Mouse (Mus musculus): ENCODE data around the gene Abca2.

The Abca2 gene

GRCm38 (mm10) chr2:25426721-25427191 is 1.7 kb upstream of the Abca2 start:
- DNase-seq: peak; percentile 73

- no peak for DNase-seq
Measured at GRCm38 (mm10) chr2:25427256-25427655, 1.2 kb upstream of the Abca2 start.

GRCm38 (mm10) chr2:25429435-25430180 is 1.1 kb downstream of the Abca2 start:
- peak; percentile 38 for DNase-seq

- peak; percentile 36 for DNase-seq
Measured at GRCm38 (mm10) chr2:25430395-25431233, 2.1 kb downstream of the Abca2 start.

GRCm38 (mm10) chr2:25431308-25431855 is 2.9 kb downstream of the Abca2 start:
- no peak for DNase-seq

- DNase-seq: no peak
Measured at GRCm38 (mm10) chr2:25432326-25433098, 4.0 kb downstream of the Abca2 start.

- DNase-seq: no peak
Measured at GRCm38 (mm10) chr2:25433101-25433500, 4.6 kb downstream of the Abca2 start.

- DNase-seq: no peak
Measured at GRCm38 (mm10) chr2:25434292-25434691, 5.8 kb downstream of the Abca2 start.

GRCm38 (mm10) chr2:25436286-25436820 is 7.8 kb downstream of the Abca2 start:
- DNase-seq: no peak

GRCm38 (mm10) chr2:25441067-25441466 is 12.6 kb downstream of the Abca2 start:
- DNase-seq: no peak

- DNase-seq: no peak
Measured at GRCm38 (mm10) chr2:25442682-25443081, 14.2 kb downstream of the Abca2 start.

- peak; percentile 44 for DNase-seq
Measured at GRCm38 (mm10) chr2:25450853-25451647, 22.5 kb downstream of the Abca2 start.

GRCm38 (mm10) chr2:25452951-25453350 is 24.4 kb downstream of the Abca2 start:
- DNase-seq: no peak

- DNase-seq: no peak
Measured at GRCm38 (mm10) chr2:25456205-25456953, 27.9 kb downstream of the Abca2 start, which contains the start of gene Clic3. Clic3 (plus strand) TSS chr2:25456838.

- no peak for DNase-seq
Measured at GRCm38 (mm10) chr2:25457022-25457896, 28.8 kb downstream of the Abca2 start.

GRCm38 (mm10) chr2:25458911-25459310 is 30.4 kb downstream of the Abca2 start:
- no peak for DNase-seq

- DNase-seq: no peak
Measured at GRCm38 (mm10) chr2:25460135-25460534, 31.6 kb downstream of the Abca2 start.

- peak; percentile 98 for DNase-seq
Measured at GRCm38 (mm10) chr2:25460551-25461309, 32.2 kb downstream of the Abca2 start, which contains the start of gene Paxx. Paxx (minus strand) TSS chr2:25461094.

- DNase-seq: no peak
Measured at GRCm38 (mm10) chr2:25461407-25461806, 32.9 kb downstream of the Abca2 start.
